Mouse (Mus musculus): Measurements from ENCODE around the gene Exoc4. TPM values are rescaled to one million over a fixed set of nuclear protein-coding genes. Genes with fewer than 3 reads are reported as not detected.

Gene Exoc4
- polyA plus RNA-seq, 1 experiment, result 3.3 TPM

DNA sequence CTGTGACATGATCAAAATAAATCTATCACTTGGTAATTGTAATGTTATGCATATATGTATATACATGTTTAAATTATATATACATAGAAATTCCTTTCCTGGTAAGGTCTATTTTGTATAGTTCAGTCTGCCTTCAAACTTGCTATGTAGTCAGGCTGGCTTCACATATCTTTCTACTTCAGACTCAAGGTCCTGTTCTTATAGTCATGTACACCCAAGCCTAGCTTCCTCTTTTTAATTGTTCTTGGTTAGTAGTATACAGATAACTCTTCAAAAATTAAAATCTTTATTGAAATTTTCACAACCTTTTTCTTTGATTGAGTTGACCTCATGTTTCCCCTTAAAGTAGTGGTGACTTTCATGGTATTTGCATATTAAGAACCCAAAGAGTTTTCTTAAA is 176.1 kb downstream of the Exoc4 start:
- Histone ChIP-seq H3K4me3 (ENCODE audit: low read depth, low read length) (no peak overlapping the region), H3K27me3 (ENCODE audit: control insufficient read depth, insufficient read depth, low read length) (no peaks in the 10 kb centered on the region), H3K4me1 (ENCODE audit: control insufficient read depth, insufficient read depth, insufficient read length, low read length) (no peaks in the 10 kb centered on the region), H3K36me3 (ENCODE audit: control insufficient read depth, insufficient read depth, low read length) (no peaks in the 10 kb centered on the region), H3K27ac (ENCODE audit: insufficient read depth, low read depth, low read length) (no peak overlapping the region)
- no peak for TF ChIP-seq POLR2A (IDR thresholded peaks at IDR 0.05; ENCODE audit: low read depth, low read length)
- no peak for TF ChIP-seq CTCF (IDR thresholded peaks at IDR 0.05; ENCODE audit: extremely low read depth, insufficient read length, insufficient replicate concordance, low read depth, low read length)

DNA sequence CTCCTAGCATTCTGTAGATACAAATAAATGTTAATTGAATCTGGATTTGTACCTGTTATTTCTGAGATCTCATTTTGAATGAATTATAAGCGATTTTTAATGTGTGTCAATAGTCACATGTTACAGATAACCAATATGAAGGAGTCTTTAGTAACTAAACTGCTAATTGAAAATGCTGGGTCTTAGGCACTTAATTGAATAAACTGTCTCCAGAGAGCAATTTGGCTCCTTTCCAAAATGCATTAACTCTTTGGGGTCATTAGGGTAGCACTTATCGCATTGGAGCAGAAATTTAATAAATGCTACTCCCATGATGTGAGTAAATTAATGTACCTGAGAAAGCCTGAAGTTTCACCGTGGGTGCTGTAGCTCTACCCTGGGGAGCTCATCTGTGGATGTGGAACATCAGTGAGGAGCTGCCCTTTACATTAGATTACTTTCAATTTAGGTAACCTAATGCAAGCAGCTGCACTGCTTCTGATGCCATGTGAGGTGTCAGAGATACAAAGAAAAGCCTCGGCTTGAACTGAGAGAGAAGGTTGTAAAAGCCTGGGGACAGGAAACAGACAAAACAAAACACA is 182.4 kb downstream of the Exoc4 start:
- Histone ChIP-seq H3K4me1 (ENCODE audit: control insufficient read depth, insufficient read depth, insufficient read length, low read length) (no peaks in the 10 kb centered on the region), H3K4me3 (ENCODE audit: low read depth, low read length) (no peak overlapping the region), H3K36me3 (ENCODE audit: control insufficient read depth, insufficient read depth, low read length) (no peaks in the 10 kb centered on the region), H3K27me3 (ENCODE audit: control insufficient read depth, insufficient read depth, low read length) (no peaks in the 10 kb centered on the region), H3K27ac (ENCODE audit: insufficient read depth, low read depth, low read length) (no peak overlapping the region)
- WGBS, result 80% methylated on average over 4 of the region's 4 CpGs
- TF ChIP-seq CTCF (IDR thresholded peaks at IDR 0.05; ENCODE audit: extremely low read depth, insufficient read length, insufficient replicate concordance, low read depth, low read length), result no peak
- no peak for TF ChIP-seq POLR2A (IDR thresholded peaks at IDR 0.05; ENCODE audit: low read depth, low read length)

DNA sequence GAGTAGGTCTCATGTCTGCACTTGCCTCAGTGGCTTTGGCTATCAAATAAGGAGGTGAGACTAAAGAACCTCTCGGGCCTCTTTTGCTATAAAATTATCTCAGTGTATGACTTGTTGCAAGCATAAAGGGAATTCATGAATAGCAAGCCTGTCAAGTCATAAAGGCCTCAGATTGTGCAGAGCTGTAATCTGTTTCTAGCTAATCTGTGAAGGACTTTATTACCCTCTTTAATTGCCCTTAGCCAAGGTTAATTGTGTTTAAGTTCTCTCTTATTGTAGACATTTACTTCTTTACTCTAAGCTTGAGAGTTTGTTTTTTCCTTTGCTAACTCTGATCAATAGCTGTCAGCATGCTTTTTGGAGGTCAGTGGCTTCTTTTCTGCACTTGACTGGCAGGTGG is 191.6 kb downstream of the Exoc4 start:
- Histone ChIP-seq H3K4me1 (ENCODE audit: control insufficient read depth, insufficient read depth, insufficient read length, low read length) (no peaks in the 10 kb centered on the region; the same call in 1 of the 2 replicates), H3K36me3 (ENCODE audit: control insufficient read depth, insufficient read depth, low read length) (peaks cover 4% of the 10 kb centered on the region; the same call in 1 of the 2 replicates), H3K27me3 (ENCODE audit: control insufficient read depth, insufficient read depth, low read length) (no peaks in the 10 kb centered on the region), H3K27ac (ENCODE audit: insufficient read depth, low read depth, low read length) (no peak overlapping the region), H3K4me3 (ENCODE audit: low read depth, low read length) (no peak overlapping the region)
- no peak for TF ChIP-seq POLR2A (IDR thresholded peaks at IDR 0.05; ENCODE audit: low read depth, low read length)
- TF ChIP-seq CTCF (IDR thresholded peaks at IDR 0.05; ENCODE audit: extremely low read depth, insufficient read length, insufficient replicate concordance, low read depth, low read length), result no peak
- 29% methylated on average over 1 of the region's 1 CpGs for whole genome bisulfite sequencing

DNA sequence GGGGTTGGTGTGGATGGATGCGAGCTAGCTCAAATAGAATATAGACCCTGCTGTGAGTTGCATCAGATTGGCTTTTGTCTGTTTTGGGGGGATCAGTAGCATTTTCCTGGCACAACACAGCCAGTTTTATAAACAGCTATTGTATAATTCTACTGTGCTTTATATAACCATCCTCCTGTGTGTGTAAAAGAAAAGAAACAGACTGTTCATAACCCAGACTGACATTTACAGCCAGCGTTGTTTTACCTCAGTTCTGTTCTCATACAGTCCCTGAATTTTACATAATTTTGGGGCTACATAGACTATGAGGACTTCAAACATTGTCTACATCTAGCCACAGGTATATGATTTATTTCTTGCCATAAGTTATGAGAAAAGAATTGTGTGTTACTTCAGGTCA is 204.9 kb downstream of the Exoc4 start:
- Histone ChIP-seq H3K27ac (ENCODE audit: insufficient read depth, low read depth, low read length) (no peak overlapping the region), H3K36me3 (ENCODE audit: control insufficient read depth, insufficient read depth, low read length) (no peaks in the 10 kb centered on the region), H3K4me1 (ENCODE audit: control insufficient read depth, insufficient read depth, insufficient read length, low read length) (no peaks in the 10 kb centered on the region), H3K4me3 (ENCODE audit: low read depth, low read length) (no peak overlapping the region), H3K27me3 (ENCODE audit: control insufficient read depth, insufficient read depth, low read length) (no peaks in the 10 kb centered on the region)
- no peak for TF ChIP-seq POLR2A (IDR thresholded peaks at IDR 0.05; ENCODE audit: low read depth, low read length)
- no peak for TF ChIP-seq CTCF (IDR thresholded peaks at IDR 0.05; ENCODE audit: extremely low read depth, insufficient read length, insufficient replicate concordance, low read depth, low read length)
- 89% methylated on average over 2 of the region's 2 CpGs for WGBS

DNA sequence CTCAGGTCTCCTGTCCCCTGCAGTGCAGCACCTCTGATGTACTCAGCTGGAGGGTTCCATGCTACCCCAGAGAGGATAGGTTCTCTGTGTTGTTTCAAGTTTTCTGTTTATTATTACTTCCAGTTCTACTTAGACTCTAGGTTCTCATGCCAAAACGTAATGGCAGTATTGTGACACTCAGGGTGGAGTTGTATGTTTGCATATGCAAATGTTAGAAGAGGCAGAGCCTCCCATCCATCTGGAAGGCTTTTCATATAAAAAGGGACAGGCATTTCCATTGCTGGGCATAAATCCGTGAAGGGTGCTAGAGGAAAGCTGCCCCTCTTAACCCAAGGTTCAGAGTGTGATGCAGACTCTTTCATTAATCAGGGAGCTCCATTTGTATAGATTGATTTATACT is 205.5 kb downstream of the Exoc4 start:
- Histone ChIP-seq H3K4me1 (ENCODE audit: control insufficient read depth, insufficient read depth, insufficient read length, low read length) (no peaks in the 10 kb centered on the region), H3K27ac (ENCODE audit: insufficient read depth, low read depth, low read length) (no peak overlapping the region), H3K27me3 (ENCODE audit: control insufficient read depth, insufficient read depth, low read length) (no peaks in the 10 kb centered on the region), H3K36me3 (ENCODE audit: control insufficient read depth, insufficient read depth, low read length) (no peaks in the 10 kb centered on the region), H3K4me3 (ENCODE audit: low read depth, low read length) (no peak overlapping the region)
- TF ChIP-seq CTCF (IDR thresholded peaks at IDR 0.05; ENCODE audit: extremely low read depth, insufficient read length, insufficient replicate concordance, low read depth, low read length) (no peak), POLR2A (IDR thresholded peaks at IDR 0.05; ENCODE audit: low read depth, low read length) (no peak)
- 61% methylated on average over 2 of the region's 2 CpGs for WGBS

DNA sequence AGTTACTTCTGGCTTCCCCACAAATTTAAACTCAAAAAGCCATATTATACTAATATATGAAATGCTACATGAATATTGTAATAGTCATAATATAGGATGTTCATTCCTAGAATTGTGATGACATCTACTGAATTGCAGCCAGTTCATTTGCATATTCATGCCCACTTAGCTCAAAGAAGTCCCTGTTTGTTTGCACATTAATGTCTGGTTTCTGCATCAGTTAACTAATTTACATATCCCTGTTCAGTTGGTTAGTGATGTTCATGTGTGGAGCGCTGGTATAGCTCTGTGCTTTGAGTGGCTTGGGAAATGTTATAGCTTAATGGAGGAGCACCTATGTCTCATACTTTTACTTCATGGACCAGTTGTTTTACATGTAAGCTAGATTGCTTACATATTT is 206.4 kb downstream of the Exoc4 start:
- Histone ChIP-seq H3K4me1 (ENCODE audit: control insufficient read depth, insufficient read depth, insufficient read length, low read length) (no peaks in the 10 kb centered on the region), H3K27me3 (ENCODE audit: control insufficient read depth, insufficient read depth, low read length) (no peaks in the 10 kb centered on the region), H3K4me3 (ENCODE audit: low read depth, low read length) (no peak overlapping the region), H3K36me3 (ENCODE audit: control insufficient read depth, insufficient read depth, low read length) (no peaks in the 10 kb centered on the region), H3K27ac (ENCODE audit: insufficient read depth, low read depth, low read length) (no peak overlapping the region)
- TF ChIP-seq CTCF (IDR thresholded peaks at IDR 0.05; ENCODE audit: extremely low read depth, insufficient read length, insufficient replicate concordance, low read depth, low read length), result no peak
- no peak for TF ChIP-seq POLR2A (IDR thresholded peaks at IDR 0.05; ENCODE audit: low read depth, low read length)
- WGBS, result 97% methylated on average over 1 of the region's 1 CpGs

DNA sequence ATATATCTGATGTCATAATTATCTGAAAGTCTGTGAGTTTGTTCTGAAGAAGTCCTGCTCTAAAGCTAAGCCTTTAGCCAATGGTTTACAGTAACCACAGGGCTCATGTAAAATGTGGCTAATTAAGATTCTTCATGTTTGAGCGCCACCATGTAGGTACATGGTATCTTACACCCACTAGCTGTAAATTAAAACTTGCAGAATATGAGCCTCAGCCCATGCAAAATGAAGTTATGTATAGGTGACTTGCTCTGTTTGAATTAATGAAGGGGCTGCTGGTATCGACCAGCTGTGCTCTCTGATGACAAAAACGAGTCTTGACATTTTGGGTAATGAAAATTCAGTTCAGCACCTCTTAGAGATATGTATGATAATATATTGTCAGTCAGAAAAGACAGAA is 216.0 kb downstream of the Exoc4 start:
- 89% methylated on average over 3 of the region's 3 CpGs for WGBS
- H3K27me3 ChIP-seq (ENCODE audit: control insufficient read depth, insufficient read depth, low read length), result no peaks in the 10 kb centered on the region
- H3K36me3 ChIP-seq (ENCODE audit: control insufficient read depth, insufficient read depth, low read length), result no peaks in the 10 kb centered on the region
- H3K4me3 ChIP-seq (ENCODE audit: low read depth, low read length), result no peak overlapping the region
- H3K27ac ChIP-seq (ENCODE audit: insufficient read depth, low read depth, low read length), result no peak overlapping the region
- H3K4me1 ChIP-seq (ENCODE audit: control insufficient read depth, insufficient read depth, insufficient read length, low read length), result no peaks in the 10 kb centered on the region
- TF ChIP-seq POLR2A (IDR thresholded peaks at IDR 0.05; ENCODE audit: low read depth, low read length), result no peak
- no peak for TF ChIP-seq CTCF (IDR thresholded peaks at IDR 0.05; ENCODE audit: extremely low read depth, insufficient read length, insufficient replicate concordance, low read depth, low read length)

Measured in small intestine, adult 2 months (tissue).